Mouse (Mus musculus) kidney, adult 2 months (tissue): ENCODE measurements around the gene Dnah12.
"Not testable (repeated sequence)": the region's sequence is repeated elsewhere in the genome, so short reads cannot be mapped to it uniquely, and the experiment has no call there.

Experiments
- CTCF ChIP-seq: fragments of 200-500 bp; conservative IDR thresholded peaks from 2 replicates; pipeline ENCODE4 v1.5.1; 2011; ENCODE audit warnings: low read depth, mild to moderate bottlenecking, control low read depth, low read length, moderate library complexity, mixed read lengths; ENCODE audit not compliant: insufficient read depth, insufficient read length
- POLR2A ChIP-seq: fragments of 200-500 bp; IDR thresholded peaks from one replicate; pipeline ENCODE4 v1.6.1; 2011; ENCODE audit warnings: low read depth, low read length, control low read depth

DNA sequence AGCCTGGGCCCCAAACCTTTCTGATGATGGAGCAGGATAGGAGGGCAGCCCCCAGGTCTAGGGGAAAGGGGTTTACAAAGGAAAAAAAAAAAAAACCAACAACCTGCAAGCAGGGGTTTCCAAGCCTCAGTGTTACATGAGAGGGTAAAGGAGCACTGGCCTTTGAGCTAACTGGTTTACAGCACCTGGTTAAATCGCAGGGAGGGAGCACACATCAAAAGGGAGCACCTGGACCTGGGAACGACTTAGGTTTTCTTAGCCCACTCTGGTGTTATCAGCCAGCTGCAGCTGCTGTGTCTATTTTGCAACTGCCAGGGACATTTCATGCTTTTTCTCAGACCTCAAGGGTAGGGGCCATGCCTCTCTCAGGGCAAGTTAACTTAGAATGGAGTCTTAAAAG lies 26.6 kb downstream of the Dnah12 start:
- TF ChIP-seq POLR2A, CTCF: not testable (repeated sequence)
